Mouse (Mus musculus) kidney, adult 2 months (tissue): ENCODE results near the gene 1700029J07Rik. TPM values are rescaled to one million over a fixed set of nuclear protein-coding genes. Genes with fewer than 3 reads are reported as not detected.

Experiments used
- DNase-seq: peaks from one replicate; pipeline ENCODE4 v3.0.0; 2021
- H3K27ac ChIP-seq: fragments of 200-500 bp; 2 replicates; pipeline ENCODE4 v1.5.1; 2012; ENCODE audit warnings: low read depth, low read length, control low read depth, inconsistent platforms; ENCODE audit not compliant: insufficient read depth
- H3K27me3 ChIP-seq: fragments of 200-500 bp; replicated peaks from 2 replicates; pipeline ENCODE4 v1.6.1; 2012; ENCODE audit warnings: mild to moderate bottlenecking, moderate library complexity, low read length, inconsistent platforms; ENCODE audit not compliant: control insufficient read depth, insufficient read depth
- H3K36me3 ChIP-seq: fragments of 200-500 bp; 2 replicates; pipeline ENCODE4 v1.6.1; 2012; ENCODE audit warnings: mild to moderate bottlenecking, moderate library complexity, low read length, inconsistent platforms; ENCODE audit not compliant: control insufficient read depth, insufficient read depth
- H3K4me1 ChIP-seq: fragments of 200-500 bp; 2 replicates; pipeline ENCODE4 v1.6.1; 2011; ENCODE audit warnings: low read length; ENCODE audit not compliant: control insufficient read depth, insufficient read depth
- H3K4me3 ChIP-seq: fragments of 200-500 bp; 2 replicates; pipeline ENCODE4 v1.5.1; 2011; ENCODE audit warnings: mild to moderate bottlenecking, low read depth, low read length, control low read depth; ENCODE audit not compliant: insufficient read depth
- CTCF ChIP-seq: fragments of 200-500 bp; conservative IDR thresholded peaks from 2 replicates; pipeline ENCODE4 v1.5.1; 2011; ENCODE audit warnings: low read depth, mild to moderate bottlenecking, control low read depth, low read length, moderate library complexity, mixed read lengths; ENCODE audit not compliant: insufficient read depth, insufficient read length
- POLR2A ChIP-seq: fragments of 200-500 bp; IDR thresholded peaks from one replicate; pipeline ENCODE4 v1.6.1; 2011; ENCODE audit warnings: low read depth, low read length, control low read depth
- WGBS: fragments of 180-500 bp; shearing (Covaris S2); methylation state at CpG from one replicate; pipeline ENCODE4 v1.1.7; 2018; 5-methylcytosine and 5-hydroxymethylcytosine counted together
- polyA plus RNA-seq: library from polyadenylated mRNA; depleted of rRNA; stranded (reverse); fragments of >200 nt; gene quantifications from 2 replicates; pipeline ENCODE4 v1.2.3, GENCODE M21; 2012

Gene 1700029J07Rik
- polyA plus RNA-seq, 1 experiment: 1.2 TPM

- Histone ChIP-seq H3K4me1 (peaks cover 7% of the 10 kb centered on the region; the same call in 1 of the 2 replicates), H3K27me3 (no peaks in the 10 kb centered on the region), H3K36me3 (no peaks in the 10 kb centered on the region), H3K27ac (no peak overlapping the region), H3K4me3 (no peak overlapping the region)
- WGBS: 65% methylated on average over 3 of the region's 3 CpGs
- DNase-seq: no peak
- TF ChIP-seq POLR2A (no peak), CTCF (no peak)
Observed at GRCm38 (mm10) chr8:46007050-46007672, 32.1 kb upstream of the 1700029J07Rik start.

GRCm38 (mm10) chr8:46005596-46005995, 30.5 kb upstream of the 1700029J07Rik start, which contains the start of gene Ankrd37:
Gene Ankrd37, minus strand, starts transcription at chr8:46005707.
- no peak for TF ChIP-seq POLR2A
- TF ChIP-seq CTCF: no peak
- Histone ChIP-seq H3K4me1 (peaks cover 2% of the 10 kb centered on the region; the same call in 1 of the 2 replicates), H3K27me3 (no peaks in the 10 kb centered on the region), H3K27ac (no peak within 1 kb of the TSS), H3K4me3 (no peak within 1 kb of the TSS), H3K36me3 (no peaks in the 10 kb centered on the region)
- 68% methylated on average over 4 of the region's 4 CpGs for WGBS
- DNase-seq: no peak

- DNase-seq: peak; percentile 99
- 3% methylated on average over 55 of the region's 55 CpGs for WGBS
- H3K4me3 ChIP-seq: peak overlapping the region; percentile 78
Observed at GRCm38 (mm10) chr8:45999784-46000705, 25.0 kb upstream of the 1700029J07Rik start.

GRCm38 (mm10) chr8:45999138-45999783, 24.2 kb upstream of the 1700029J07Rik start, which contains the start of gene Lrp2bp:
Gene Lrp2bp, plus strand, starts transcription at chr8:45999303.
- TF ChIP-seq POLR2A (no peak), CTCF (no peak)
- 5% methylated on average over 22 of the region's 22 CpGs for WGBS
- H3K4me3 ChIP-seq: peak within 1 kb of the TSS; percentile 78
- DNase-seq: peak; percentile 56
- H3K27ac ChIP-seq: peak within 1 kb of the TSS; percentile 95
- H3K36me3 ChIP-seq: peaks cover 5% of the 10 kb centered on the region; the same call in 1 of the 2 replicates
- peaks cover 7% of the 10 kb centered on the region; the same call in 1 of the 2 replicates for H3K4me1 ChIP-seq
- no peaks in the 10 kb centered on the region for H3K27me3 ChIP-seq

More at GRCm38 (mm10) chr8:45999784-46000705, 25.0 kb upstream of the 1700029J07Rik start:
- peaks cover 5% of the 10 kb centered on the region; the same call in 1 of the 2 replicates for H3K36me3 ChIP-seq
- peaks cover 7% of the 10 kb centered on the region; the same call in 1 of the 2 replicates for H3K4me1 ChIP-seq
- TF ChIP-seq CTCF: no peak
- TF ChIP-seq POLR2A: peak; percentile 87
- H3K27me3 ChIP-seq: no peaks in the 10 kb centered on the region
- H3K27ac ChIP-seq: peak overlapping the region; percentile 95

- TF ChIP-seq POLR2A (no peak), CTCF (peak; percentile 26; the same call in 1 of the 2 replicates)
- 82% methylated on average over 2 of the region's 2 CpGs for WGBS
- DNase-seq: no peak
- peaks cover 7% of the 10 kb centered on the region; the same call in 1 of the 2 replicates for H3K4me1 ChIP-seq
- H3K27me3 ChIP-seq: no peaks in the 10 kb centered on the region
- peaks cover 5% of the 10 kb centered on the region; the same call in 1 of the 2 replicates for H3K36me3 ChIP-seq
- no peak overlapping the region for H3K27ac ChIP-seq
- H3K4me3 ChIP-seq: no peak overlapping the region
Observed at GRCm38 (mm10) chr8:45998228-45998627, 23.2 kb upstream of the 1700029J07Rik start.

GRCm38 (mm10) chr8:45995576-45995975, 20.5 kb upstream of the 1700029J07Rik start:
- WGBS: 74% methylated on average over 3 of the region's 3 CpGs
- no peak for DNase-seq
- Histone ChIP-seq H3K27ac (no peak overlapping the region), H3K36me3 (peaks cover 5% of the 10 kb centered on the region; the same call in 1 of the 2 replicates), H3K4me1 (peaks cover 7% of the 10 kb centered on the region; the same call in 1 of the 2 replicates), H3K4me3 (no peak overlapping the region), H3K27me3 (no peaks in the 10 kb centered on the region)
- TF ChIP-seq CTCF (no peak), POLR2A (no peak)
